Mouse (Mus musculus) lung, adult 2 months (tissue): ENCODE results near the gene Ciao1.

Experiments used
- CTCF ChIP-seq: fragments of 200-500 bp; IDR thresholded peaks from 2 replicates; pipeline ENCODE4 v1.5.1; 2011; ENCODE audit warnings: mild to moderate bottlenecking, low read length, control low read depth; ENCODE audit not compliant: insufficient read depth
- POLR2A ChIP-seq: fragments of 200-500 bp; IDR thresholded peaks from 2 replicates; pipeline ENCODE4 v1.6.1; 2011; ENCODE audit warnings: low read depth, mild to moderate bottlenecking, control low read depth, low read length, borderline replicate concordance; ENCODE audit errors: extremely low read depth

DNA sequence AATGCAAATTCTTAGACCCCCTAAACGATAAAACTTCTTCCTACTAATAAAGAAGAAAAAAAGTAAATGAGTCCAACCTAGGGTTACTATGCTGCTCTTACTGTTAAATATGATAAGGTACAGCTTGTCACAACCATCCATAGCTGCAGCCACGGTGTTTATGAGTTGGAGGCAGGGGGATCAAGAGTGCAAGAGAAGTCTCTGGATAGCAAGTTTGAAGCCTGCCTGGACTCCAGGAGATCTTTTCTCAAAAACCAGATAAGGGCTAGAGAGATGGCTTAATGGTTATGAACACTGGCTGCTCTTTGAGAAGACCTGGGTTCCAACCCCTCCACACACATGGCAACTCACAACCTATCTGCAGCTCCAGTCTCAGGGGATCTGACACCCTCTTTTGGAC, 40.7 kb downstream of the Ciao1 start:
- no peak for TF ChIP-seq CTCF
- no peak for TF ChIP-seq POLR2A
